Mouse (Mus musculus): Measurements from ENCODE around the gene Stard10.

DNA sequence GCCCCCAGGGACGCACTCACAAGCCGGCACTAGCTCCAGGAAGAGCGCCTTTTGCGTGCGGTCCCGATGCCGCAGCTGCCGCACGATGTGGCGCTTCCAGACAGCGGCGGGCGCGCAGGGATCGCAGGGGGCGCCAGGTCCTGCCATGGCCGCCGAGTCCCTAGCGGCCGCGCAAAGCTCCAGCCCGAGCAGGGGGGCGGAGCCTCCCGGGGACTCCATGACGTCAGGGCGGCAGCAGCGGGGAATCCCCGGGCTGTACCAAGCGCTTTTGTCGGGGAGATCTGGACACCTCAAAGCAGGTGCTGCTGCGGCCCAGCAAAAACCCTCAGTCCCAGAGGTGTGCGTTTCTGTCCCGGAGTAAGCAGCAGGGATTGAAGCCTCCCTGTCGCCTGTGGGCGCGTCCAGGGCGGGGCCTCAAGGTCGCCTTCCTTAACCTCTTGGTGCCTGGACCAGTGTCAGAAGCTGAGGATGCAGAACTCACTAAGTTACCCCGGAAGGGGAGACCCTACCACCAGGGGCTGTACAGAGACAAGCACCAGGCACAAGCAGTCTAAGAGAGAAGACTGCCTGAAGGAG is 14.9 kb upstream of the Stard10 start, which contains the start of gene Atg16l2:
- TF ChIP-seq GATA1 (IDR thresholded peaks at IDR 0.05; ENCODE audit: borderline replicate concordance, low read length), result no peak
- no peak for TF ChIP-seq FLI1 (IDR thresholded peaks at IDR 0.05; ENCODE audit: low read length)

All from megakaryocyte, embryonic 14.5 days (primary cell).